Comparison of ENCODE assay signal across 15 mouse cellular contexts in genomic region chr17:76451296-76451834, GRCm38 (mm10).
A peak's percentile ranks its signal among the peaks of the same experiment; 100 is the strongest.
DNase-seq lines count a peak whose midpoint lies in the region; ATAC-seq and TF ChIP-seq lines count a peak whose summit lies in the region.
"Had no signal": no experiment of that assay in that cellular context is flagged by ENCODE, and none has a peak within 500 bp of the region (broad histone marks: within the 10 kb centered on the region; RNA-seq: fewer than 3 reads in every experiment).

No protein-coding gene starts in this region.

- H3K4me2 ChIP-seq in hindbrain, embryonic 13.5 days = no peak overlapping the region
- H3K4me2 ChIP-seq in forebrain, embryonic 16.5 days (ENCODE audit: low read length) = no peak overlapping the region
- H3K4me2 ChIP-seq in midbrain, embryonic 14.5 days (ENCODE audit: low read length) = no peak overlapping the region
- H3K4me2 ChIP-seq: heart, embryonic 12.5 days had no signal

- TF ChIP-seq CTCF in thymus, adult 2 months (IDR thresholded peaks at IDR 0.05; ENCODE audit: borderline replicate concordance, control insufficient read depth, extremely low read depth, insufficient read depth, low read length, poor library complexity) = no peak

- H3K27ac ChIP-seq in hindbrain, embryonic 10.5 days = no peak overlapping the region
- no peak overlapping the region for H3K27ac ChIP-seq in hindbrain, embryonic 13.5 days
- no peak overlapping the region for H3K27ac ChIP-seq in forebrain, embryonic 16.5 days (ENCODE audit: low read length)
- H3K27ac ChIP-seq in midbrain, embryonic 14.5 days (replicated peaks; ENCODE audit: low read depth, low read length) = no peak overlapping the region
- no peak overlapping the region for H3K27ac ChIP-seq in thymus, adult 2 months (ENCODE audit: control insufficient read depth, insufficient read depth, low read length)
- H3K27ac ChIP-seq: kidney, postnatal 0 days; limb, embryonic 10.5 days; liver, embryonic 14.5 days; macrophage had no signal

- peak; percentile 40 for DNase-seq in hindbrain, embryonic 10.5 days (ENCODE audit: low spot score)
- peak; percentile 1 for DNase-seq in WW6 (ENCODE audit: low read depth, low spot score)
- peak; percentile 31 for DNase-seq in midbrain, embryonic 14.5 days
- DNase-seq in lung, postnatal 10 days = no peak
- no peak for DNase-seq in thymus, adult 2 months
- no peak for DNase-seq in cerebellum, adult 11-12 months
- DNase-seq: B cell, adult 2 months; cerebellum, postnatal 36 days had no signal

- no peak for ATAC-seq in hindbrain, embryonic 13.5 days (ENCODE audit: low FRiP score)
- ATAC-seq in forebrain, embryonic 16.5 days = peak; percentile 58; the same call in 1 of the 2 replicates
- ATAC-seq in midbrain, embryonic 14.5 days (ENCODE audit: low FRiP score, low TSS enrichment) = no peak

- 22% methylated on average over 4 of the region's 4 CpGs for WGBS in hindbrain, embryonic 10.5 days
- 16% methylated on average over 4 of the region's 4 CpGs for WGBS in hindbrain, embryonic 13.5 days
- WGBS in forebrain, embryonic 16.5 days = 17% methylated on average over 4 of the region's 4 CpGs
- WGBS in midbrain, embryonic 14.5 days = 14% methylated on average over 4 of the region's 4 CpGs
- 91% methylated on average over 4 of the region's 4 CpGs for WGBS in thymus, adult 2 months

- H3K9me3 ChIP-seq in hindbrain, embryonic 10.5 days = no peaks in the 10 kb centered on the region
- H3K9me3 ChIP-seq in hindbrain, embryonic 13.5 days = no peaks in the 10 kb centered on the region
- H3K9me3 ChIP-seq in forebrain, embryonic 16.5 days (ENCODE audit: control insufficient read depth, low read length) = no peaks in the 10 kb centered on the region
- H3K9me3 ChIP-seq in midbrain, embryonic 14.5 days (ENCODE audit: control insufficient read depth, low read length) = no peaks in the 10 kb centered on the region
- H3K9me3 ChIP-seq: heart, embryonic 12.5 days; limb, embryonic 10.5 days had no signal

- no peaks in the 10 kb centered on the region for H3K36me3 ChIP-seq in hindbrain, embryonic 10.5 days
- no peaks in the 10 kb centered on the region for H3K36me3 ChIP-seq in hindbrain, embryonic 13.5 days
- H3K36me3 ChIP-seq in forebrain, embryonic 16.5 days (ENCODE audit: control insufficient read depth, insufficient read depth) = no peaks in the 10 kb centered on the region
- no peaks in the 10 kb centered on the region for H3K36me3 ChIP-seq in midbrain, embryonic 14.5 days (ENCODE audit: control insufficient read depth, insufficient read depth, low read length)
- H3K36me3 ChIP-seq in thymus, adult 2 months (ENCODE audit: control insufficient read depth, insufficient read depth, low read length) = no peaks in the 10 kb centered on the region
- H3K36me3 ChIP-seq: heart, embryonic 12.5 days; limb, embryonic 10.5 days had no signal

- TF ChIP-seq POLR2A in thymus, adult 2 months (IDR thresholded peaks at IDR 0.05; ENCODE audit: control insufficient read depth, extremely low read depth, insufficient read depth, low read length, poor library complexity) = no peak

- H3K4me3 ChIP-seq in hindbrain, embryonic 10.5 days = no peak overlapping the region
- H3K4me3 ChIP-seq in hindbrain, embryonic 13.5 days = no peak overlapping the region
- H3K4me3 ChIP-seq in forebrain, embryonic 16.5 days (replicated peaks; ENCODE audit: low read length) = no peak overlapping the region
- H3K4me3 ChIP-seq in midbrain, embryonic 14.5 days (replicated peaks; ENCODE audit: low read depth, low read length) = no peak overlapping the region
- H3K4me3 ChIP-seq in thymus, adult 2 months (ENCODE audit: control insufficient read depth, insufficient read depth, low read length) = no peak overlapping the region
- H3K4me3 ChIP-seq: heart, embryonic 12.5 days; limb, embryonic 10.5 days had no signal

- no peak overlapping the region for H3K9ac ChIP-seq in hindbrain, embryonic 13.5 days
- H3K9ac ChIP-seq in forebrain, embryonic 16.5 days (replicated peaks; ENCODE audit: low read depth, low read length) = no peak overlapping the region
- H3K9ac ChIP-seq in midbrain, embryonic 14.5 days (replicated peaks; ENCODE audit: low read length) = no peak overlapping the region
- H3K9ac ChIP-seq: heart, embryonic 12.5 days; liver, embryonic 14.5 days had no signal

- peaks cover 64% of the 10 kb centered on the region for H3K27me3 ChIP-seq in hindbrain, embryonic 10.5 days (ENCODE audit: insufficient read depth, poor library complexity, severe bottlenecking)
- H3K27me3 ChIP-seq in hindbrain, embryonic 13.5 days = peaks cover 23% of the 10 kb centered on the region
- H3K27me3 ChIP-seq in forebrain, embryonic 16.5 days (replicated peaks; ENCODE audit: control insufficient read depth, insufficient read depth, low read length) = no peaks in the 10 kb centered on the region
- no peaks in the 10 kb centered on the region for H3K27me3 ChIP-seq in midbrain, embryonic 14.5 days (ENCODE audit: control insufficient read depth, insufficient read depth, low read length)
- H3K27me3 ChIP-seq in thymus, adult 2 months (ENCODE audit: control insufficient read depth, insufficient read depth, low read length) = no peaks in the 10 kb centered on the region
- H3K27me3 ChIP-seq: heart, embryonic 12.5 days had no signal

- peaks cover 5% of the 10 kb centered on the region; the same call in 1 of the 2 replicates for H3K4me1 ChIP-seq in hindbrain, embryonic 10.5 days (replicated peaks)
- 0 out of 2 replicates have a peak, but pooled peaks cover 3% of the 10 kb centered on the region for H3K4me1 ChIP-seq in hindbrain, embryonic 13.5 days (replicated peaks)
- no peaks in the 10 kb centered on the region for H3K4me1 ChIP-seq in forebrain, embryonic 16.5 days (replicated peaks; ENCODE audit: control insufficient read depth, insufficient read depth, low read length)
- H3K4me1 ChIP-seq in midbrain, embryonic 14.5 days (ENCODE audit: control insufficient read depth, insufficient read depth, low read length) = no peaks in the 10 kb centered on the region
- no peaks in the 10 kb centered on the region for H3K4me1 ChIP-seq in thymus, adult 2 months (replicated peaks; ENCODE audit: control insufficient read depth, insufficient read depth, low read length)
- H3K4me1 ChIP-seq: heart, embryonic 12.5 days; limb, embryonic 10.5 days had no signal

Comparison
In these comparisons a context has a peak if more than half of its experiments do, and no peak if none do; other contexts are left out.
1. DNase-seq: peak in hindbrain, embryonic 10.5 days (single experiment), WW6 (single experiment) and midbrain, embryonic 14.5 days (single experiment); none in lung, postnatal 10 days (single experiment), thymus, adult 2 months (single experiment) and cerebellum, adult 11-12 months (single experiment).